Mouse (Mus musculus): Measurements from ENCODE around the gene Sez6l.

Gene Sez6l

DNA sequence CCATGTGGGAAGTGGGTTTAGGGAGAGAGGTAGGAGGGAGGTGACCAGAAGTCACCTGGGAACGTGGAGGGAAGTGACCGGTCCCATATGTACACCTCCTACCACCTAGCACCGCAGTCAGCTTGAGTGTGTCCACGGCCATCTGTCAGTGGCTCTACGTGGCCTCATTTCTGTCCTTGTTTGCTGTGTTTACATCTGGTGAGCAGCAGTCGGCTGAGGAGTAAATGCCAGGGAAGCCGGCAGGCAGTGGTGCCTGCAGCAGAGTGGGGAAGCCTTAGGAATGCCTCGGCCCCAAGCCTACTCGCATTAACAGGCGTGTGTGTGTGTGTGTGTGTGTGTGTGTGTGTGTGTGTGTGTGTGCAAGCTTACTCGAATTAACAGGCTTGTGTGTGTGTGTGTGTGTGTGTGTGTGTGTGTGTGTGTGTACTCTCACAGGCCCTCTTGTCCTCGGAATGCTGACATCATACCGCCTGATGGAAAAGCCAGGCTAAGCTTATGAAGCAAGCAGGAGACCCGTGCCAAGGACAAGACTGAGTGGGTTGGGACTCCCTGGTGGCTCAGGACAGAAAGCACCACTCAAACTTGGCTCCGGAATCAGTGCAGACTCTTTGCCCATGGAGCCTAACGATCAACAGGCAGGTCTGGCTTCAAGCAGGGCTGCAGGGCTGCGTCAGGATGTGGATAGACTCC, 194.2 kb downstream of the Sez6l start:
- Histone ChIP-seq H3K27me3 (ENCODE audit: insufficient read depth, low read length) (no peaks in the 10 kb centered on the region), H3K4me1 (replicated peaks; ENCODE audit: low read depth, low read length) (peaks cover 22% of the 10 kb centered on the region), H3K9me3 (ENCODE audit: low read length) (no peaks in the 10 kb centered on the region), H3K36me3 (ENCODE audit: insufficient read depth, low read length) (peaks cover 32% of the 10 kb centered on the region), H3K4me3 (replicated peaks; ENCODE audit: low read length) (no peak overlapping the region)
- no peak for TF ChIP-seq NANOG (IDR thresholded peaks at IDR 0.05; ENCODE audit: borderline replicate concordance, low read length)
- TF ChIP-seq POU5F1 (IDR thresholded peaks at IDR 0.05; ENCODE audit: borderline replicate concordance, low read length): no peak

DNA sequence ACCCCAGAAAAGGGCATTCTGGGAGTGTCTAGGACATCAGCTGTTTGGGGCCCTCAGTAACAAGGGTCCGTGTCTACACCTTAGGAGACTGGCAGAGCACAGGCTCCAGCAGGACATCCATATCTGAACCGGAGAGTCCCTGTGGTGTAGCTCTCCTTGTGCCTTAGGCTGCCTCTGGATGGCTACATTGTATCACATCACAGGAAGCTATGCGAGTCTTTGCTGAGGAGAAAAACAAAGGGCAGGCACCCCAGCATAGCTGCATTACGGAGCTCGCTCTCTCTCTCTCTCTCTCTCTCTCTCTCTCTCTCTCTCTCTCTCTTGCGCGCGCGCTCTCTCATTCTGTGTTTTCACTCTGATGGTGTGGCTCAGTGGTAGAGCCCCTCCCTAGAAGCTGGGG, 194.9 kb downstream of the Sez6l start:
- no peaks in the 10 kb centered on the region for H3K27me3 ChIP-seq (ENCODE audit: insufficient read depth, low read length)
- H3K4me1 ChIP-seq (replicated peaks; ENCODE audit: low read depth, low read length): peaks cover 22% of the 10 kb centered on the region
- H3K36me3 ChIP-seq (ENCODE audit: insufficient read depth, low read length): peaks cover 38% of the 10 kb centered on the region
- H3K9me3 ChIP-seq (ENCODE audit: low read length): no peaks in the 10 kb centered on the region
- TF ChIP-seq POU5F1 (IDR thresholded peaks at IDR 0.05; ENCODE audit: borderline replicate concordance, low read length) (no peak), CTCF (conservative IDR thresholded peaks at IDR 0.05; ENCODE audit: low read length) (no peak), NANOG (IDR thresholded peaks at IDR 0.05; ENCODE audit: borderline replicate concordance, low read length) (no peak)
- no peak overlapping the region for H3K4me3 ChIP-seq (replicated peaks; ENCODE audit: low read length)

DNA sequence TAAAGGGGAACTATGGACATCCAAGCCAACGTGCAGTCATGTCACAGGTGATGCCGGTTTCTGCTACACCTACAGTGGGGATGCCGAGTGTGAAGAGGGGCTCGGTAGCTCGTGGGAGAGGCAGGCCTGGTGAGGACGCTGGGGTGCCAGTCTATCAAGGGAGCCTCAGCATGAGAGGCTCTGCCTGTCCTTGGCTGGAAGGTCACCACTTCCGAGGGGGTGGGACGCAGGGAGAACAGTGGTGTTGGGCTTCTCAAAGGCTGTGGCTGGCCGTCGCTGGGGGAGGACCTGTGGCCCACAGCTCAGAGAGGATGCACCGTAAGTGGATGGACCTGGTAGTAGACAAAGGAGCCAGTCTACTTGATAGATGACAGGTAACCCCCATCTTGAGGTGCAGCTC, 195.8 kb downstream of the Sez6l start:
- no peaks in the 10 kb centered on the region for H3K9me3 ChIP-seq (ENCODE audit: low read length)
- no peaks in the 10 kb centered on the region for H3K27me3 ChIP-seq (ENCODE audit: insufficient read depth, low read length)
- peaks cover 40% of the 10 kb centered on the region for H3K36me3 ChIP-seq (ENCODE audit: insufficient read depth, low read length)
- TF ChIP-seq NANOG (IDR thresholded peaks at IDR 0.05; ENCODE audit: borderline replicate concordance, low read length): no peak
- no peak for TF ChIP-seq CTCF (conservative IDR thresholded peaks at IDR 0.05; ENCODE audit: low read length)
- TF ChIP-seq POU5F1 (IDR thresholded peaks at IDR 0.05; ENCODE audit: borderline replicate concordance, low read length): no peak
- H3K4me3 ChIP-seq (replicated peaks; ENCODE audit: low read length): no peak overlapping the region
- peaks cover 13% of the 10 kb centered on the region for H3K4me1 ChIP-seq (replicated peaks; ENCODE audit: low read depth, low read length)

DNA sequence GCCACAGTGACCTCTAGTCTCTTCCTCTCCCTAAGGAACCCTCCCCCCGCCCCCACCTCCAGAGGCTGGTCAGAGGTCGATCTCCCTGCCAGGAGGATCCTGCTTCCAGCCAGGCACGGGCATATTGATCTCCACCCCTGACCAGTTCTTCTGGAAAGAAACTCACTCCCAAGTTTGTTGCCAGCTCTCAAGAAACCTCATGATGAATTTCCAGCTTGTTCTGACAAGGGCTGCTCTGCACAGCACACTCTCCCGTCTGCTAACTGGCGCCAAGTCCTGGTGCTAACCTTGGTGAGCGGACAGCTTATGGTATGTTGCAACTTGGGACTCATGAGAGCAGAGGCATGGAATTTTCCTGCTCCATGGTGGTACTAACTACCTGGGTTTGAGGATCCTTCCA, 198.3 kb downstream of the Sez6l start:
- no peak for TF ChIP-seq NANOG (IDR thresholded peaks at IDR 0.05; ENCODE audit: borderline replicate concordance, low read length)
- no peak for TF ChIP-seq CTCF (conservative IDR thresholded peaks at IDR 0.05; ENCODE audit: low read length)
- no peak for TF ChIP-seq POU5F1 (IDR thresholded peaks at IDR 0.05; ENCODE audit: borderline replicate concordance, low read length)
- peaks cover 24% of the 10 kb centered on the region for H3K4me1 ChIP-seq (replicated peaks; ENCODE audit: low read depth, low read length)
- no peaks in the 10 kb centered on the region for H3K9me3 ChIP-seq (ENCODE audit: low read length)
- no peak overlapping the region for H3K4me3 ChIP-seq (replicated peaks; ENCODE audit: low read length)
- no peaks in the 10 kb centered on the region for H3K27me3 ChIP-seq (ENCODE audit: insufficient read depth, low read length)
- peaks cover 62% of the 10 kb centered on the region for H3K36me3 ChIP-seq (ENCODE audit: insufficient read depth, low read length)

DNA sequence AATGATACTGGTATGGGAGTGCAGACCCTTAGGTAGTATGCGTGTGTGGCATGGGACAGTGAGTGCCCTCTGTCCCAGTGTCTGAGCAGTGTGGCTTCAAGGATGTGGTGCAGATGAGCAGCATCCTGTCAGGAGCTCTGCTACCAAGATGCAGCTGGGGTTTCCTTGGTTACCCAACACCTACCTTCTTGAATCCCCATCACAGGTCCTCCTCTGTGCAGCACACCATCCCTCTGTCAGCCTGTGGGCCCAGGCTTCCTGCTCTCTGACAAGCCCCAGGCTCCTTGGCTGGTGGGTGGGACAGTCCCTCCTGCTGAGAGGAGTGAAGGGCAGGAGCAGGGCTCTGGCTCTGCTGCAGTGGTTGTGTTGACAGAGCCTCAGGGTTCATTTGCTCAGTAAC, 199.6 kb downstream of the Sez6l start:
- Histone ChIP-seq H3K27me3 (ENCODE audit: insufficient read depth, low read length) (no peaks in the 10 kb centered on the region), H3K9me3 (ENCODE audit: low read length) (no peaks in the 10 kb centered on the region)

DNA sequence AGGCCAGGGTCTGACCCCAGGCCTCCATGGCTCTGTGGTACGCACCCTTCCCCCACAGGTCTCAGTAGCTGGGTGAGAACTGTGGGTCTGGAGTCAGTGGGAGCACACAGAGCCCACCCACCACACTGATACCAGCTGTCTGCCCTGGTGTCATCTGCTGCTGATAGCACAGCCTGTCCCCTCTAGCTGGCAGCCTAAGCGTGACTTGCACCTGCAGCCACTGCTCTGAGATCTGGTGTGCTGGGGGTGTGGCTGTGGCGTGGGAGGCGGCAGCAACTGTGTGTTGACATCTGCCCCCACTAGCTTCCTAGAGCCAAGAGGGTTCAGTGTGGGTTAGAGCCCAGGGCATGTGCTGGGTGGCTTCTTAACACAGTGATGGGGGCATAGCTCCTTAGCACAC, 200.9 kb downstream of the Sez6l start:
- TF ChIP-seq NANOG (IDR thresholded peaks at IDR 0.05; ENCODE audit: borderline replicate concordance, low read length) (no peak), CTCF (conservative IDR thresholded peaks at IDR 0.05; ENCODE audit: low read length) (no peak), POU5F1 (IDR thresholded peaks at IDR 0.05; ENCODE audit: borderline replicate concordance, low read length) (no peak)
- H3K27me3 ChIP-seq (ENCODE audit: insufficient read depth, low read length): no peaks in the 10 kb centered on the region
- H3K4me1 ChIP-seq (replicated peaks; ENCODE audit: low read depth, low read length): peaks cover 27% of the 10 kb centered on the region
- peaks cover 88% of the 10 kb centered on the region for H3K36me3 ChIP-seq (ENCODE audit: insufficient read depth, low read length)
- no peaks in the 10 kb centered on the region for H3K9me3 ChIP-seq (ENCODE audit: low read length)
- no peak overlapping the region for H3K4me3 ChIP-seq (replicated peaks; ENCODE audit: low read length)

More for the DNA sequence above, 199.6 kb downstream of the Sez6l start:
- Histone ChIP-seq H3K4me1 (replicated peaks; ENCODE audit: low read depth, low read length) (peaks cover 24% of the 10 kb centered on the region), H3K4me3 (replicated peaks; ENCODE audit: low read length) (no peak overlapping the region), H3K36me3 (ENCODE audit: insufficient read depth, low read length) (peaks cover 76% of the 10 kb centered on the region)
- no peak for TF ChIP-seq CTCF (conservative IDR thresholded peaks at IDR 0.05; ENCODE audit: low read length)
- no peak for TF ChIP-seq POU5F1 (IDR thresholded peaks at IDR 0.05; ENCODE audit: borderline replicate concordance, low read length)
- no peak for TF ChIP-seq NANOG (IDR thresholded peaks at IDR 0.05; ENCODE audit: borderline replicate concordance, low read length)

DNA sequence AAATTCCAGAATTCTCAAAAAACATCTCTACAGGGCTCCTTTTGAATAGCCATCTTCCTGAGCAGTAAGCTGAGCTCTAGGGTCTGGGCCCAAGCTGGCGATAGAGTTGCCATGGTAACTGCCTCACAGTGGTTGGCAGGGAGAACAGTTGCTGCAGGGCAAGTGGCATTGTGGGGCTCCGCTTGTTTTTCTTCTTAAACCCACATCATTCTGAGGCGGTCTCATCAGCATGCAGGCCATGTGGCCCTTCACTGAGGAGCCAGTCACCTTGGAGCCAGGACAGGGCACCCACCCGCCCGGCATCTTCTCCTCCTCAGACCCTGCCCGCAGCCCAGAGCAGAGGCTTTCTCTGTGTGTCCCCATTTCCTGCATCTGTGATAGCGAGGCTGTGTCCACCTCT, 205.1 kb downstream of the Sez6l start:
- H3K9me3 ChIP-seq (ENCODE audit: low read length): no peaks in the 10 kb centered on the region
- H3K36me3 ChIP-seq (ENCODE audit: insufficient read depth, low read length): peaks cover 89% of the 10 kb centered on the region
- no peaks in the 10 kb centered on the region for H3K27me3 ChIP-seq (ENCODE audit: insufficient read depth, low read length)
- H3K4me1 ChIP-seq (replicated peaks; ENCODE audit: low read depth, low read length): peaks cover 27% of the 10 kb centered on the region
- no peak overlapping the region for H3K4me3 ChIP-seq (replicated peaks; ENCODE audit: low read length)
- TF ChIP-seq POU5F1 (IDR thresholded peaks at IDR 0.05; ENCODE audit: borderline replicate concordance, low read length) (no peak), NANOG (IDR thresholded peaks at IDR 0.05; ENCODE audit: borderline replicate concordance, low read length) (no peak), CTCF (conservative IDR thresholded peaks at IDR 0.05; ENCODE audit: low read length) (no peak)

DNA sequence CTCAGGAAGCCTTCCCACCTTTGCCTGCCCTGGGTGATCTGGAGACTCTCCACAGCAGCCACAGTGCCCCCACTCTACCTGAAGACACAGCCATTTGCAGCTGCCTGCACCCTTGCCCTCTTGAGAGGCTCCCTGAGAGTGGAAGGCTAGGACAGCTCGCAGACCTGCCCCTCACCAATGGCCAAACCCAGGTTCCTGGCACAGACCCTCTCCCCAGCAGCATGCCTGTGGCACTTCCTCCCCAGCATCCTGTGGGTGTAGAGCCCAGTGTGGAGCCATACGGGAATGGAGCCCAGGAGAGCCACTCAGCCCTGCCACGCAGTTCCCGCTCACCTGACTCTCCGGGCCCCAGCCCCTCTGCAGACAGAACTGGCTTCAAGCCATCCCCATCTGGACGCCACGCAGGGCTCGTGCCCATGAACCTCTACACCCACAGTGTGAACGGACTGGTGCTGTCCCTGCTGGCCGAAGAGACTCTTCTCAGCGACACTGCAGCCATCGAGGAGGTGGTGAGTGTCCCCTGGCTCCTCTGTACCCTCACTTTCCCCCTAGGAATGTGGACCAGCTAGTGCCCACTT, 206.7 kb downstream of the Sez6l start:
- no peak for TF ChIP-seq NANOG (IDR thresholded peaks at IDR 0.05; ENCODE audit: borderline replicate concordance, low read length)
- no peak for TF ChIP-seq CTCF (conservative IDR thresholded peaks at IDR 0.05; ENCODE audit: low read length)
- TF ChIP-seq POU5F1 (IDR thresholded peaks at IDR 0.05; ENCODE audit: borderline replicate concordance, low read length): no peak
- Histone ChIP-seq H3K4me1 (replicated peaks; ENCODE audit: low read depth, low read length) (peaks cover 30% of the 10 kb centered on the region), H3K36me3 (ENCODE audit: insufficient read depth, low read length) (peaks cover 91% of the 10 kb centered on the region), H3K4me3 (replicated peaks; ENCODE audit: low read length) (no peak overlapping the region), H3K27me3 (ENCODE audit: insufficient read depth, low read length) (no peaks in the 10 kb centered on the region), H3K9me3 (ENCODE audit: low read length) (no peaks in the 10 kb centered on the region)
